Mouse (Mus musculus) liver, embryonic 11.5 days (tissue): ENCODE results near the gene Haus5. TPM values are rescaled to one million over a fixed set of nuclear protein-coding genes. Genes with fewer than 3 reads are reported as not detected.
A peak's percentile ranks its signal among the peaks of the same experiment; 100 is the strongest.

Source experiments
- ATAC-seq: fragments of 200-750 bp; cut with Nextera tagmentation; replicated peaks from 2 replicates; pipeline ENCODE4 v1.8.0; 2017; ENCODE audit warnings: moderate number of reproducible peaks, mild to moderate bottlenecking, moderate TSS enrichment, moderate library complexity; ENCODE audit not compliant: low FRiP score
- DNase-seq: peaks from one replicate; pipeline ENCODE4 v3.0.0-alpha.2; 2017; ENCODE audit warnings: low spot score
- H3K27ac ChIP-seq: fragments of 300-500 bp; sonication (generic); 2 replicates; pipeline ENCODE4 v1.5.1; 2014; ENCODE audit warnings: mild to moderate bottlenecking, low read depth, low read length, control low read depth
- H3K27me3 ChIP-seq: fragments of 300-500 bp; sonication (generic); replicated peaks from 2 replicates; pipeline ENCODE4 v1.6.1; 2014; ENCODE audit warnings: low read length, mixed read lengths; ENCODE audit not compliant: control insufficient read depth, insufficient read depth
- H3K36me3 ChIP-seq: fragments of 300-500 bp; sonication (generic); 2 replicates; pipeline ENCODE4 v1.6.1; 2014; ENCODE audit warnings: mild to moderate bottlenecking, low read length, moderate library complexity, mixed read lengths; ENCODE audit not compliant: control insufficient read depth, insufficient read depth
- H3K4me1 ChIP-seq: fragments of 300-500 bp; sonication (generic); replicated peaks from 2 replicates; pipeline ENCODE4 v1.6.1; 2014; ENCODE audit warnings: low read length, mixed read lengths; ENCODE audit not compliant: control insufficient read depth, insufficient read depth
- H3K4me2 ChIP-seq: fragments of 300-500 bp; sonication (generic); 2 replicates; pipeline ENCODE4 v1.6.1; 2014; ENCODE audit warnings: mild to moderate bottlenecking, control low read depth, moderate library complexity
- H3K4me3 ChIP-seq: fragments of 300-500 bp; sonication (generic); 2 replicates; pipeline ENCODE4 v1.5.1; 2014; ENCODE audit warnings: low read depth, low read length, control low read depth
- H3K9ac ChIP-seq: fragments of 300-500 bp; sonication (generic); 2 replicates; pipeline ENCODE4 v1.6.1; 2014; ENCODE audit warnings: low read depth, low read length, control low read depth
- H3K9me3 ChIP-seq: fragments of 300-500 bp; sonication (generic); 2 replicates; pipeline ENCODE4 v1.6.1; 2016; ENCODE audit warnings: low read length, inconsistent platforms, mixed read lengths; ENCODE audit not compliant: control insufficient read depth
- WGBS: fragments of 180-500 bp; shearing (Covaris S2); extraction: QIAGEN DNeasy Blood & Tissue Kit; methylation state at CpG from one replicate; pipeline ENCODE4 v1.1.7; 2014; 5-methylcytosine and 5-hydroxymethylcytosine counted together
- polyA plus RNA-seq: library from polyadenylated mRNA; unstranded; fragments of >200 nt; fragmentation: Nextera tagmentation; extraction: Ambion mirVana; gene quantifications from 2 replicates; pipeline ENCODE4 v1.2.1, GENCODE M21; 2014

Haus5 gene
- polyA plus RNA-seq, 1 experiment from 2014 or later, result 64.3 TPM

GRCm38 (mm10) chr7:30615049-30615760 lies 49.6 kb downstream of the Haus5 start:
- H3K27me3 ChIP-seq, result no peaks in the 10 kb centered on the region
- H3K4me1 ChIP-seq, result peaks cover 9% of the 10 kb centered on the region; the same call in 1 of the 2 replicates
- H3K9me3 ChIP-seq, result no peaks in the 10 kb centered on the region
- no peak overlapping the region for H3K4me3 ChIP-seq
- ATAC-seq (peak; percentile 59; the same call in 1 of the 2 replicates), DNase-seq (no peak)
- 63% methylated on average over 5 of the region's 5 CpGs for WGBS
- H3K27ac ChIP-seq, result no peak overlapping the region
- H3K4me2 ChIP-seq, result no peak overlapping the region
- no peak overlapping the region for H3K9ac ChIP-seq
- H3K36me3 ChIP-seq, result peaks cover 40% of the 10 kb centered on the region

- no peak overlapping the region for H3K27ac ChIP-seq
- no peak overlapping the region for H3K4me2 ChIP-seq
- peaks cover 34% of the 10 kb centered on the region for H3K36me3 ChIP-seq
- DNase-seq, result no peak
- H3K9me3 ChIP-seq, result no peaks in the 10 kb centered on the region
- H3K9ac ChIP-seq, result no peak overlapping the region
- H3K4me3 ChIP-seq, result no peak overlapping the region
- peaks cover 9% of the 10 kb centered on the region; the same call in 1 of the 2 replicates for H3K4me1 ChIP-seq
- no peaks in the 10 kb centered on the region for H3K27me3 ChIP-seq
- ATAC-seq, result no peak
- WGBS, result 69% methylated on average over 2 of the region's 2 CpGs
Observed at GRCm38 (mm10) chr7:30614454-30614853, 50.3 kb downstream of the Haus5 start.

GRCm38 (mm10) chr7:30613529-30614112 lies 51.2 kb downstream of the Haus5 start:
- H3K9ac ChIP-seq, result no peak overlapping the region
- no peak overlapping the region for H3K4me3 ChIP-seq
- no peaks in the 10 kb centered on the region for H3K27me3 ChIP-seq
- H3K36me3 ChIP-seq, result peaks cover 26% of the 10 kb centered on the region
- no peak; the same call in 1 of the 2 replicates for ATAC-seq
- H3K9me3 ChIP-seq, result no peaks in the 10 kb centered on the region
- DNase-seq, result peak; percentile 65
- WGBS, result 26% methylated on average over 14 of the region's 14 CpGs
- H3K27ac ChIP-seq, result no peak overlapping the region
- H3K4me1 ChIP-seq, result peaks cover 9% of the 10 kb centered on the region; the same call in 1 of the 2 replicates
- no peak overlapping the region for H3K4me2 ChIP-seq

GRCm38 (mm10) chr7:30612654-30613402 lies 52.0 kb downstream of the Haus5 start, which contains the start of gene Upk1a:
Gene Upk1a, minus strand, starts transcription at chr7:30612847.
- WGBS, result 77% methylated on average over 8 of the region's 8 CpGs

GRCm38 (mm10) chr7:30610043-30610442 lies 54.8 kb downstream of the Haus5 start:
- 50% methylated on average over 7 of the region's 7 CpGs for WGBS

More at GRCm38 (mm10) chr7:30612654-30613402, 52.0 kb downstream of the Haus5 start, which contains the start of gene Upk1a:
- no peak within 1 kb of the TSS for H3K4me2 ChIP-seq
- H3K27me3 ChIP-seq, result no peaks in the 10 kb centered on the region
- H3K27ac ChIP-seq, result no peak within 1 kb of the TSS
- H3K4me1 ChIP-seq, result peaks cover 11% of the 10 kb centered on the region; the same call in 1 of the 2 replicates
- H3K4me3 ChIP-seq, result no peak within 1 kb of the TSS
- H3K9me3 ChIP-seq, result no peaks in the 10 kb centered on the region
- no peak for ATAC-seq
- H3K9ac ChIP-seq, result no peak within 1 kb of the TSS
- H3K36me3 ChIP-seq, result peaks cover 19% of the 10 kb centered on the region
- no peak for DNase-seq

GRCm38 (mm10) chr7:30608476-30608875 lies 56.3 kb downstream of the Haus5 start:
- Histone ChIP-seq H3K4me3 (no peak overlapping the region), H3K9ac (no peak overlapping the region), H3K36me3 (no peaks in the 10 kb centered on the region), H3K9me3 (no peaks in the 10 kb centered on the region), H3K4me2 (no peak overlapping the region), H3K4me1 (0 out of 2 replicates have a peak, but pooled peaks cover 2% of the 10 kb centered on the region), H3K27me3 (no peaks in the 10 kb centered on the region), H3K27ac (no peak overlapping the region)
- no peak for ATAC-seq
- 55% methylated on average over 15 of the region's 16 CpGs for WGBS
- DNase-seq, result no peak

More at GRCm38 (mm10) chr7:30610043-30610442, 54.8 kb downstream of the Haus5 start:
- H3K9me3 ChIP-seq, result no peaks in the 10 kb centered on the region
- H3K27me3 ChIP-seq, result no peaks in the 10 kb centered on the region
- no peaks in the 10 kb centered on the region for H3K36me3 ChIP-seq
- H3K27ac ChIP-seq, result no peak overlapping the region
- H3K9ac ChIP-seq, result no peak overlapping the region
- H3K4me1 ChIP-seq, result 0 out of 2 replicates have a peak, but pooled peaks cover 2% of the 10 kb centered on the region
- H3K4me3 ChIP-seq, result no peak overlapping the region
- ATAC-seq (no peak; the same call in 1 of the 2 replicates), DNase-seq (no peak)
- no peak overlapping the region for H3K4me2 ChIP-seq

GRCm38 (mm10) chr7:30607706-30608309 lies 57.0 kb downstream of the Haus5 start:
- 27% methylated on average over 8 of the region's 8 CpGs for WGBS
- H3K9ac ChIP-seq, result no peak overlapping the region
- H3K4me3 ChIP-seq, result no peak overlapping the region
- no peaks in the 10 kb centered on the region for H3K36me3 ChIP-seq
- no peak overlapping the region for H3K4me2 ChIP-seq
- ATAC-seq (0 out of 2 replicates have a peak, but pooled peaks have one; percentile 34), DNase-seq (peak; percentile 58)
- H3K27me3 ChIP-seq, result no peaks in the 10 kb centered on the region
- H3K9me3 ChIP-seq, result no peaks in the 10 kb centered on the region
- H3K4me1 ChIP-seq, result 0 out of 2 replicates have a peak, but pooled peaks cover 2% of the 10 kb centered on the region
- no peak overlapping the region for H3K27ac ChIP-seq

- DNase-seq (no peak), ATAC-seq (no peak)
- Histone ChIP-seq H3K27me3 (no peaks in the 10 kb centered on the region), H3K4me3 (no peak overlapping the region), H3K4me1 (0 out of 2 replicates have a peak, but pooled peaks cover 2% of the 10 kb centered on the region), H3K9me3 (no peaks in the 10 kb centered on the region), H3K4me2 (no peak overlapping the region), H3K36me3 (no peaks in the 10 kb centered on the region), H3K27ac (no peak overlapping the region), H3K9ac (no peak overlapping the region)
- 82% methylated on average over 8 of the region's 8 CpGs for WGBS
Observed at GRCm38 (mm10) chr7:30604944-30605343, 59.9 kb downstream of the Haus5 start.
